Mouse (Mus musculus): ENCODE measurements at regions not wholly inside any gene's neighbourhood (a gene's known extent, or its start where the extent isn't known, plus 50 kb on each side); places are given as distances from the start of the nearest gene placed in this dataset.
"Not testable (repeated sequence)": the region's sequence is repeated elsewhere in the genome, so short reads cannot be mapped to it uniquely, and the experiment has no call there.

DNA sequence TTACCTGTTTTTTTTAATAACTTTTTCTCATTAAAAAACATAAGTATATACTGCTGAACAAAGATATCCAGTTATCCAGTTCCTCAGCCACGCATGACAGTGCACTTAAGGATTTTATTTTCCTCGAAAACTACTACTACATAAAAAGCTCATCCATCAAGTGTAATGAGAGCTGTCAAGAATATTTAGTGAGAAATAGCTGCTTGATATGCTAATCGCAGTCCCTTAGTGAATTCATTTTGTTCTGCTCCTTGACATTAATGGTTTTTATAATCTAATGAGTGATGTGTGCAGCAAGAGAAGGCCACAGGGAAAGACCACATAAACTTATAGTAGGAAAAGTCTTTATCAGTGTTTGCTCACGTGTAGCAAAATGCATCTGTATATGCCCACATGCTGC is 754.0 kb upstream of the Slc39a10 start:
- DNase-seq (ENCODE audit: low spot score), result no peak

DNA sequence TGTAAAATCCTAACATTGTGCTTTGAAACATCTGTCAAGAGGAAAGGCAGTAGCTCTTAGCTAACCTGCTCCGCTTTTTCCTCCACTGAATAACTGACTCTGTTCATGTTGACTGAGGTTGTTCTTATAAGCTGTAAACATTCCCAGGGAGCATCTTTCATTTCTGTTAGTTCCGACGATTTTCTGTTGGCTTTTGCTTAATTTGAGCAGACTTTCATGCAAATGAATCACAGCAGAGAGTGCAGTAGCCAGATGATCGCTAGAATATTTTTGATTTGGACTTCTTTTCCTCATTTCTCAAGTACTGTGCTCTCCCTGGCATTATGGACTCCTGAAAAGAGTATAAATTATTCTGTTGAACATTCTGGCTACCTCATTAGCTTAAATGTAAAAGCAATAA is 713.9 kb upstream of the Slc39a10 start:
- no peak for DNase-seq (ENCODE audit: low spot score)

DNA sequence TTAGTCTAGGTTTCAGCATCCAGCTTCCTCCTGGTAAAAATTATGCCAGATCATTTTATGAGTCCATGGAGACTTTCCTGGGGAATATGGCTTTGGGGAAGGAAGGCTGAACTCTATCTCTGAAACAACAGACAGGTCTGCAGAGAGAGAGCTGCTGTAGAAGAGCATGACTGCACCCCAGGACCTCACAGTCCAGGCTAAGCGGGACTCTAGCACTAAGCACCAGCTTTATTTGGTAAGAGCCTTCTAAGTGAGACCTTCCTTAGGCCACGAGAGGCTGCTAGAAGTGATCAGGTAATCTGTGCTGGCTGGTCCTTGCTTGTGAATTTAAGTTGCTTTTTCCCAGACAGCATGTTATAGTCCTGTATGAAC is 711.3 kb upstream of the Slc39a10 start:
- no peak for DNase-seq (ENCODE audit: low spot score)

DNA sequence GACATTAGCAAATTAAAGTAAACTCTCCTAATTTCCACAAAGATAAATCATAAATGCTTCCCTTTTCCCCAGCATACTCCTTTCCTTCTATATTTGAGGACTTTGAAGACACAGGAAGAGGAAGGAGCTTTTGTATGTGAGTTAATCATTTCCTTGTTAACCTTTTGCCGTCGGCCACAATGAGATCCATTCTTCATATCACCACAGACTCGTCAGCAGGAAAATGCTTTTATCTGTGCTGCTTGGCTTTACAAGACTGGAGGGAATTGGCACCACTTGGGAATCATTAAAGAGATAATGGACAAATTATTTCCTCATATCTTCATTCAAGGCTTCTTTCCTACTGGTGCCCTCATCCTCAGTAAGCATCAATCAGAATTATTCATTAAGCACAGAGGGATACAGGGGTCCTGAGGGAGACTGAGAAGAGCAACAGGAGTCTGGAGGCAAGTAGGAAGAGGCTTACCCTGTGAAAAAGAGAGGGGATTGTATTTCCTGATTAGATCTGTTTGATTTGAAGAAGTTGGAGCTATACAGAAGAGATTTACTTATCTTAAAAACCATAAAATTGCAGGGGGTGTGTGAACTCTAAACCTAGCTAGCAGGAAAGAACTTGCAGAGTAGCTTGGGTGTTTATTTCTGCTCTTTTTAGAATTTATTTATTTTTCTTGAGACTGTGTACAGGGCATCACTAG is 710.8 kb upstream of the Slc39a10 start:
- no peak for DNase-seq (ENCODE audit: low spot score)

DNA sequence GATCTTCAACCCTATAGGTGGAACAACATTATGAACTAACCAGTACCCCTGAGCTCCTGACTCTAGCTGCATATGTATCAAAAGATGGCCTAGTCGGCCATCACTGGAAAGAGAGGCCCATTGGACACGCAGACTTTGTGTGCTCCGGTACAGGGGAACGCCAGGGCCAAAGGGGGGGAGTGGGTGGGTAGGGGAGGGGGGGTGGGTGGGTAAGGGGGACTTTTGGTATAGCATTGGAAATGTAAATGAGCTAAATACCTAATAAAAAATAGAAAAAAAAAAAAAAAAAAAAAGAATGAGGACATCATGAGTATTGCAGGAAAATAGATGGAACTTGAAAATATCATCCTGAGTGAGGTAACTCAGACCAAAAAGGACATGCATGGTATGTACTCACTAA is 701.0 kb upstream of the Slc39a10 start:
- DNase-seq (ENCODE audit: low spot score), result not testable (repeated sequence)

DNA sequence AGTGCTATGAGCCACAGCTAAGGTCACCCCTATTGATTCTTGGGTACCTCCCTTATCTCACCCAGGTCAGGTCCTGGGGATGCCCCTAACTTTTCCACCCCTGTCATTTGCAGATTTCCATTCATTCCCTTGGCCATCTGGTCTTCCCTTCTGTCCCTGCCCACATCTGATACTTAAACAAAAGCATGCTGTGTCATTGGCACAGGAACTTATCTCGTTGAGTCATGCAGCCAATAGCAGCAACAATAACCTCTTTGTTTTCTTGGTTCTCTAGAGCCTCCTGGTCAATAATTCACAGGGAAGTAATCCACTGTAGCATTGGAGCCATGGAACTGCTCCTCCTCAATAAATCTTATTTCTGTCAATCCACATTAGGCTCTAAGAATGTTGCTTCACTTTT is 653.0 kb upstream of the Slc39a10 start:
- peak; percentile 28 for DNase-seq (ENCODE audit: low spot score)

DNA sequence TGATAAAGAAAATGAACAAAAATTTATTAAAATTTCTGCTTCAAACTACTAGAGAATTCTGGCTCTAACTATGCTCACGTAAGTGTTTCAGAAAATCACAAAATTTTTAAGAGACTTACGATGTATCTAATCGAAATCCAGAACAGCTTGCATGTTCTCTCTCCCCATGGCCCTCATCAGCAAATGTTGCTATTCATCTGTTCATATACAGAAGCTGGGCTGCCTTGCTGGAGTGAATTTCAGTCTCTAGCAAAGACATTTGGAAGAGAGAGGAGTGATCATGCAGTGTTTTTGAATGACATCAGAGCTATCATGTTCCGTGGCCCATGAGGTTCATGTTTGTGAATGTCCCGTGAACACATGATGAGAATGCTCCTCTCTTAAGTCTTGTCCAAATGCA is 618.8 kb upstream of the Slc39a10 start:
- DNase-seq (ENCODE audit: low spot score), result no peak

DNA sequence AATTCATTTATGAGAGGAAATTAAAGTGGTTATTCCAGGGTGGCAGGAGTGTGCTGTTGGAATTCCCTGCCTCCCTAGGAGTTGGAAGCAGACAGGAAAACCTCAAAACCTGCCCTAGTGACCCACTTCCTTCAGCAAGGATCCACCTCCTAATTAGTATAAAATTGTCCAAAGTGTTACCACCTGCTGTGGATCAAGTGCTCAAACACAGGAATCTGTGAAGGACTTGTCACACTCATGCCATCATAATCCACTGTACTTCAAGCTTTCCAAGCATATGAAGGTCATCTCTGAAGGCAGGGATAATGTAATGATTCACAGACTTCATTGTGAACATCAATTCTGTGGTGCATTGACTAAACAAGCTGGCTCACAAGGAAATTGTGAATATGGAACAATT is 615.1 kb upstream of the Slc39a10 start:
- DNase-seq (ENCODE audit: low spot score), result peak; percentile 53

DNA sequence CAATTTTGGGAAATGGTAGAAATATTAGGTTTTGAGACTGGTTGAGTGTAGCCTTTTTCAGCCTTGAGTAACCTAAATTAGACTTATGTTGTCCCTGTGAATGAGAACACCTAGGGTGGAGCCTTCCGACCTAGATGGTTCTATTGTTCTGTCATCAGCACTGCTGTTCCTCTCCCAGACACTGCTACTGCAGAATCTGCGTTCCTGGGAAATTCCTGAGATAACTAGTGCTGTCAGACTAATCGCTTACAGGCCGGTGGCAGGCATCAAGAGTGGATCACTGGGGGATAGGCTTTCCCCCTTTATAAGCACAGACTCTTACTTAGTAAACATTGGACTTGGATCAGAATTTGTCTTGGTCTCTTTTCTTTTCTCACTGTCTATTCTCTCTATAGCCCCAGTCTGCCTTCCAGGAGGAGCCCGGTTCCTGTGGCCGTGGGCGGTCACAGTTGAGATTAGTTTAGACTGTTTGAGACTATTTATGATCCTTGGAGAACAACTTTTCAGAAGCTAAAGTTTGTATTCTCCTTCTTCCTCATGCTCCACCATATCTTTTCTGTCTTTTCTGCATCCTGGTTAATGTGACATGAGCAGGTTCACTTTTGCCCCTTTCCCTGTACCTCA is 596.0 kb upstream of the Slc39a10 start:
- peak; percentile 13 for DNase-seq (ENCODE audit: low spot score)

DNA sequence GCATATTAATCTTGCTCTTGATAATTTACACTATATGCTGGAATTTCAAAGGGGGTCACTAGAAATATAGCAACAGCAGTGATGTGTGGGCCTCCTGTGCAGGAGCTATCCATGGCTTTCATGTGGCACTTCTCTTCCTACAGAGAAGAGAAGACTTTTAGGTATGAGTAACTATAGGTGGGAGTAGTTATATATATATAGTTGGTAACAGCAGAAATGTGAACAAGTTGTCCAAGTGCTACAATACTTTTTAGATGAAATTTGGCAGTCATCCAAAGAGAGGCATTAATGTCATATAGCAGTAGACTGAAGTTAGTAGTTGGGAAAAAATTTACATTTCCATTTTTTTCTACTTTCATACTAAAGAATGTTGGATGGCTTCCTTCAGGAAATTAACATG is 593.4 kb upstream of the Slc39a10 start:
- DNase-seq (ENCODE audit: low spot score), result no peak

DNA sequence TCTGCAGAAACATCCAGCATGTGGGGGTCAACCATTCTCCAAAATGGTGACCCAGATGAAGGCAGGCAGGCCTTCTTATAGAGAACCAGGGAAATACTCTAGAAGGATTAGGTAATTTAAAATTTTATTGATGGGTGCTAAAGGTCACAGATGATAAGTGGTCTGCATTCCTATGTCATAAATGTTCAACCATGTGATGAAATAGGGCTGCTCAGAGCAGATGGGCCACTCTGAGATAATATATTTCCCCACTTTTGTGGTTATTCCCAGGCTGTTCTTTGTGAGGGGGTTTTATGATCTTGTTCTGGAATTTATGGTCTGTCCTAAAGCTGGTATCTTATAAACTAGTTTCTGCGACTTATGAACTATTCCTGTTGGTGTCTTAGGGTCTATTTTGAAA is 586.4 kb upstream of the Slc39a10 start:
- no peak for DNase-seq (ENCODE audit: low spot score)

DNA sequence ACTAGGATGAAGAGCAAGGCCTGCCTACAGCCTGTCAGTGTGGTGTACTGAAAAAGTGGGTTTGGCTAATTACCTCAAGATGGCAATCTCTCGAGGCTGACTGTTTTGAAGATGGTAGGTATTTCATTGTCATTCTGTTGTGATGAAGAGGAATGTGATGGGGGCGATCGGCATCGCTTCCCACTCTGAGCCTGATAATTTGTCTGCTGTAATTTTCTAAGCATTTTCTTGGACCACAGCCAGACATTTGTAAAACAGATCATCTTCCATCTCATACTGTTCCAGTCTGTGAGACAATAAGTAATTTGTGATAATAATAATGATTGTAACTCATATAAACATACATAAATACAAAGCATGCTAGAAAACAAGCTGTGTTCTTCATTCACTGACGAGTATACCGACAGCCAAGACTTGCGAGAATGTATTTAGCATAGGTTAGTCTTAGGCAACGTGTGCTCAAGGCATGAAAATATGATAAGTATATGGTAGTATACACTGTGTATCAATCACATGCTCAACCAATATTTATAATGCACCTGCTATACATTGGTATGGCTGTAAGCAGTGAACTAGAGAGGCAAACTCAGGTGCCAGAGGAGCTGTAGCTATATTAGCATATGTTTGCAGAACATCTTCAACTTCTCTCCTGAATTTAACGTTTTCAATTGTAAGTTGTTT is 574.1 kb upstream of the Slc39a10 start:
- no peak for DNase-seq (ENCODE audit: low spot score)

DNA sequence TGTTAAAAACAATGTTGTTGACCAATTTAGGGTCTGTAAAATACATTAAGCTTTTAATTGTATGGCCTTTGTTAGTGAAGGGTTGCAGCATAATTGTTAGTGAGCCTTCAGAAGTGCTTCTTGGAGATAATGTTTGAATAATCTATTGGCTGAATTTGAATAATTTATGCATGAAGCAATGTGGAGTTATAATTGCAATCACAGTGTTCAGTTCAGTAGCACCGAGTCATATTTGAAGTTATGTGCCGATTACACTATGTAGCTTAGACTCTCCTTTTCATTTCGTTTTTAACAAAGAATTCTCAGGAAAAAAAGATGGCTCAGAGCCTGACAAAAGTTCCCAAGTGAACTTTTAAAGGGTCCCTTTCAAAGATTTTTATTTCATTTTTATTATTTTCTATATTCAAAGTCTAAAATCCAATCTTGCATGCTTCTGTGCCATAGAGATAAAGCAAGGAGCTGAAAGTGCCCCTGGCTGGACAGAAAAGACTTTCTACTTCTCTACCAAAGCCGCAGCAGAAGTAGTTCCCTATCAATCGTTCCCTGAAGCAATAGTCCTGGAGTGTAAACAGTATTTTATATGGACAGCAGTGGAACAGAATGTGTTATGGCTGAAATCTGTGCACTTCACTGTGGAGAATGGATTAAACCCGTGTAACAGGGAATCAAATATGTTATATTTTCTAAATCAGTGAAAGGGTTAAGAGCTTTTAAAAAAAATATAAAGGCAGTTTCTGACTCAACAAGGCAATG is 556.3 kb upstream of the Slc39a10 start:
- no peak for DNase-seq (ENCODE audit: low spot score)

DNA sequence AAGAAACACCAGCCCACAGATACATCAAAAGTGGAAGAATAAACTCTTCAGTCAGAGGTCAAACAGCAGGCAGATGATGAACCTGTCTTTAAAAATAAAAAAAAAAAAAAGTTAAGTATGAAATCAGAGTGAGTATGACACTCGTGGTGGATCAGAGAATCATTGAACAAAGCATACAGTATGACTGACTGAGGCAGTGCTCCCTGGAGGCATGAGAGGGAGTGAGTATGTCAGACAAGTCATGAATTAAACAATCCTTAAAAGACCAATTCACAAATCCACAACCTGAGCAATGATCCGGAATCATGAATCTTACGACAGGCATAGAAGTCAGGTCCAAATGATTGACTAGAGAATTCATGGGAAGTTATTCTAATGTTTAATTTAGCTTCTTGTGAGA is 555.4 kb upstream of the Slc39a10 start:
- no peak for DNase-seq (ENCODE audit: low spot score)

DNA sequence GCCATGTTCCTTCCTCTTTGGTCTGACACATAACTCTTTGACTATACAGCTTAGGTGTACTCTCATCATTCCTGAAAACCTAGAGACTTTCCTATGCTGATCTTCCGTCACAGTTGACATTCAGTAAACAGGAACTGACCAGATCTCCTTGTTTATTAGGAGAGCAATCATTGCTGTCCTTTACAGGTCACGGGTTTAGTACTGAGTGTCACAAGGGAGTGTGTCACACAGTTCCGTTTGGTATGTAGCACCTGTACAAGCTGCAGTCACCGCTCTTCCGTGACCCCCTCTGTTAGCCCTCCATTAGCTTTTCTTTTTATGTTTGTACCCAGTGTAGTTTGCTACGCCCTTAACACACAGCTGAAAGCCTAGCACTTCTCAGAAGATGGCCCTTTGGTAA is 553.4 kb upstream of the Slc39a10 start:
- DNase-seq (ENCODE audit: low spot score), result no peak

DNA sequence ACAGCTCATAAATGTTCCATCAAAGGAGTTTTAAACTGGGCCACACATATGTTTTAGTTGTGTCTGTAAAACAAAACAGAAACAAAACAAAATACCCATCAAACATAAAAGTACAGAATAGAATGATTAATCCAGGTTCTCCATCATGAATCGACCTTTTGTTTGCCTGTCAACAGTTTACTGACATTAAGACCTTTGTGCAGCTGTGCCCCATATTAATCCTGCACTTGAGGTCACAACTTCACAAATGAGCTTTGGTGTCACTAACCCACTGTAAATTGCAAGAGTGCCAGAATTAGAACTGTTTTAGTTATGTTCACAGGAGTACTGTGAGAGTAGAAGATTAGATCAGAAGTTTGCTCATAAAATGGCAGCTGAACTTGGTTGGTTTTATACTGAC is 540.2 kb upstream of the Slc39a10 start:
- DNase-seq (ENCODE audit: low spot score), result no peak

DNA sequence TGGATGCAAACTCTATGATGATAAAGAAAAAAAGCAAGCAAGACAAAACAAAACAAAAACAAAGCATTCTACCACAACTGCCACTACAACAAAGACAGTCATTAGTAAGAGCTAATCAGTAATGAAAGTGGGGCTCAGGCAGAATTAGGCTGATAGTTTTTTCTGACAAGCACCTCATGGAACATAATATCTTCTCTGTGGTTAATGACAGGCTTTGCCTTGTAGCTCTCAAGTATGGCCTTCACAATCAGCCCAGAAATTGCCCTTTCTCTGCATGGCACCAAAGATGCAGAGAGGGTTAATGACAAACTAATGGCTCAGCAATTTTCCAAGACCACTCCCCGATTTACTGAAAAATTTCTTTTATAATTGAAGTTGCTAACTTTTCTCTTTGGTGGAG is 512.5 kb upstream of the Slc39a10 start:
- no peak for DNase-seq (ENCODE audit: low spot score)

DNA sequence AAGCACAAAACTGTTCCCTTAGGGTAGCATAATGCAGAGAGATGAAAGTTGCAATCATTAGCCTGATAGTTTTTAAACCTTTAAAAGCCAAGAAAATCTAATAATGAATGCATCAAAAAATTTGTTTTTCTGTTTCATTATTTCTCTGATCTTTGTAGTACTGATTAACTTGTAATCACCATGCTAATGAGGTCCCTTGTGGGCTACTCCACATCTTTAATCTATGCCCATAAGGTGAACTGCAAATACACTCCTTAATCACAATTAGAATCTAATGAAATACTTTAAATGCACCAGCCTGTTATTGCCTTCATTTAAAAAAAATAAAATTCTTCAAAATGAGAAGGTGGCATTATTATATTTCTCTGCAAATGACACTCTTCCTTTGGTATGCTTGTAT is 493.9 kb upstream of the Slc39a10 start:
- no peak for DNase-seq (ENCODE audit: low spot score)

DNA sequence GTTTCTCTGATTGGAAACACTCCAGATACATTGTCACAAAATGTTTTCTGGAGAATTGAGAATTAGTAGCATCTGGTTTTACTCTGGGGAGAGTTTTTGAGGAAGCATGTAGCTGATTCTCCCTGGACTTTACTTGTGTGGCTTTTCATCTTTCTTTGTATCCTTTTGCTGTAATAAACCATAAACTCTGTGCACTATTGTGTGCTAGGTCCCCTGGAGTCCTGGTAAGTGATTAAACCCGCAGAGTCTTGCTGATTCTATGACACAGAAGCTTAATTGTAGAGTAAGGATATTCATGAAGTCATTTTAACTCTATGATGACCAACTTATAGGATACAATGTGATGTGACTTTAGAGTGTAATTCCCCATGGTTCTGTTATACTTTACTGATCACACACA is 486.1 kb upstream of the Slc39a10 start:
- no peak for DNase-seq (ENCODE audit: low spot score)

DNA sequence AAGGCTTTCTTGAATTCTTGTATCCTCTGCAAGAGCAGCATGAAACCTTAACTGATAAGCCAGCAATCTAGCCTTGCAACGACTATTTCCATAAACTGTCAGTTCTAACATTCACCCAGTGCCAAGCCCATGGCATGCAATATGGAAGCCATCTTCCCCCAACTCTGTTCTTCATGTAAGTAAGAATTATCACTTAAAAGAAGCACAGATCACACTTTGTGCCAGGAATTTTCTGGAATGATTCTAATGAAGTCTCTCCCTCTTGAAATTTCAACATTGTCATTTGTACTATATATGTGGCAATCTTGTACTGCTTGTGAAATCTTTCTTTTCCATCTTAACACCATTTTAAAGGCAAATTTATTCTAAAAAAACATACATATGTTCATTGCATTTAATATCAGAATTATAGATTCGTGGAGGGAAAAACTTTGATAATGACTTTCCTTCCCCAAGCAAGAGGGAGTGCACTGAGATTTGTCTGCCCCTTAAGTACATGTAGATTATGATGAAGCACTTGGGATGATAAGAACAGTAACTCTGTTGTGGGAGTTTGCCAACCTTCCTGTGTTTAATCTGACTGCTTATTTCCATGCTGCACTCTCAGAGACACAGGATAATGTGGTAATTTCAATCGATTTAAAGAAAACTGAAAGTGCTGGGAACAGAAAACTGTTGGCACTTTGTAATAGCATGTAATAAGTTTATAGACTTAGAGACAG is 447.2 kb upstream of the Slc39a10 start:
- DNase-seq (ENCODE audit: low spot score), result no peak

DNA sequence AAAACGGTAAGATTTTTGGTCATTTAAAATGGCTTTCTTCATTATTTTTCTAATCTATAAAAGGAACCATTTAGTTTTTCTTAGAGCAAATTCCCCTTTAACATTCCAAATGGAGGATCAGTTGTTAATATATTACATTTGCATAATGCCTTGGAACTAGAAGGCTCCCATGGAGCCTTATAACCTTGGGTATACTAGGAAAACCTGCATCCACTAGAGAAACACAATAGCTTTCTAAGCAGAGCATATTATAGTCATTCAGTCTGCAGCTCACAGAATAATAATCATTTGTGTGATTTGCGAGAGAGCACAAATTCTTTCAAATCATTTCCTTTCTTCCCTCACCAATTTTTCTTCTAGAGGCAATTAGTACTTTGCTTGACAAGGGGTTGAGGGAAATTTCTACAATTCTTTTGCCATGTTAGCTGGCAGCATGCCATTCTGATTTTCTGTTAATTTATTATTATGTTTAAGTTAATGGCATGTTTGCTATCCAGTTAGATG is 418.0 kb upstream of the Slc39a10 start:
- no peak for DNase-seq (ENCODE audit: low spot score)

DNA sequence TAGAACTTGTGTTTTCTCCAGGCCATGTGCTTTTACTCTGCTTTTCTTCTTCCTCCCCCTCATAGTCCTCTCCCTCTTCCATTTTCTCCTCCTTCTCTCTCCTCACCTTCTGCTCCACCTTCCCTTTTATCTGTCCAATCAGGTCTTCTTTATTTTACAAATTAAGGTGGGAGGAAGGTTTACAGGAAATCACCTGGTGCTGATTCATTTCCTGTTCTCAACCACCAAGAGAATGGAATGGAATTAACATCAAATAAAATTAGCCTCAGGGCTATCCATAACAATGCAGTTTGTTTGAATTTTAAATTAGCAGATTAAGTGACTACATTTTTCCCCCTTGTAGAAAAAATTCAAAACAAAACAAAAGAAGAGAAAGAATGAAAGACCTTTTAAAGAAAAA is 414.3 kb upstream of the Slc39a10 start:
- DNase-seq (ENCODE audit: low spot score), result no peak
